Mouse (Mus musculus): Measurements from ENCODE around the gene Slc19a2. TPM values are rescaled to one million over a fixed set of nuclear protein-coding genes. Genes with fewer than 3 reads are reported as not detected.

The Slc19a2 gene
- polyA plus RNA-seq, 1 experiment from 2014 or later = 7.2 TPM

DNA sequence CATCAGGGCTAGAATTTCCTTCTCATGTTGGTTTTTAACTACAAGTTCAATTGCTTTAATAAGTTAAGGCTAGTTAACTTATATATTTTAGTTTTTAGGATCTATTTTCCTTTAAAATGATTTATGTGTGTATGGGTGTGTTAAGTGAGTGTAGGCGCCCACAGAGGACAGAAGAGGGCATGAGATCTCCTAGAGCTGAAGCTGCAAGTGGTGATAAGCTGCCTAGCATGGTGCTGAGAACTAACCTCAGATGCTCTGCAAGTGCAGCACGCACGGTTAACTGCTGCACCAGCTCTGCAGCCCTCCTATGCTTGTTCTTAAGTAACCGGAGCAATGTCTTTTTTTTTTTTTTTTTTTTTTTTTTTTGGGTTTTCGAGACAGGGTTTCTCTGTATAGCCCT is 47.6 kb downstream of the Slc19a2 start:
- Histone ChIP-seq H3K9me3 (no peaks in the 10 kb centered on the region), H3K4me2 (replicated peaks) (no peak overlapping the region), H3K4me3 (no peak overlapping the region), H3K36me3 (peaks cover 73% of the 10 kb centered on the region), H3K9ac (replicated peaks) (no peak overlapping the region), H3K27me3 (no peaks in the 10 kb centered on the region), H3K4me1 (no peaks in the 10 kb centered on the region), H3K27ac (replicated peaks) (no peak overlapping the region)
- no peak for ATAC-seq (replicated peaks)
- WGBS = 96% methylated on average over 4 of the region's 5 CpGs

- Histone ChIP-seq H3K27ac (replicated peaks) (no peak overlapping the region), H3K4me1 (peaks cover 19% of the 10 kb centered on the region), H3K9me3 (no peaks in the 10 kb centered on the region), H3K9ac (replicated peaks) (no peak overlapping the region), H3K4me2 (replicated peaks) (no peak overlapping the region), H3K27me3 (no peaks in the 10 kb centered on the region), H3K36me3 (peaks cover 50% of the 10 kb centered on the region), H3K4me3 (no peak overlapping the region)
- 95% methylated on average over 4 of the region's 4 CpGs for WGBS
- ATAC-seq (replicated peaks) = no peak
These were observed 53.1 kb downstream of the Slc19a2 start for GRCm38 (mm10) chr1:164301949-164302348.

- Histone ChIP-seq H3K9me3 (no peaks in the 10 kb centered on the region), H3K27me3 (no peaks in the 10 kb centered on the region), H3K9ac (replicated peaks) (no peak within 1 kb of the TSS), H3K4me3 (no peak within 1 kb of the TSS), H3K4me1 (peaks cover 27% of the 10 kb centered on the region), H3K4me2 (replicated peaks) (no peak within 1 kb of the TSS), H3K36me3 (peaks cover 35% of the 10 kb centered on the region), H3K27ac (replicated peaks) (no peak within 1 kb of the TSS)
- 79% methylated on average over 5 of the region's 5 CpGs for WGBS
- ATAC-seq (replicated peaks) = no peak
These were observed 55.0 kb downstream of the Slc19a2 start, which contains the start of gene Nme7 for GRCm38 (mm10) chr1:164303821-164304220. TSS of gene Nme7 (plus strand) at chr1:164304121.

DNA sequence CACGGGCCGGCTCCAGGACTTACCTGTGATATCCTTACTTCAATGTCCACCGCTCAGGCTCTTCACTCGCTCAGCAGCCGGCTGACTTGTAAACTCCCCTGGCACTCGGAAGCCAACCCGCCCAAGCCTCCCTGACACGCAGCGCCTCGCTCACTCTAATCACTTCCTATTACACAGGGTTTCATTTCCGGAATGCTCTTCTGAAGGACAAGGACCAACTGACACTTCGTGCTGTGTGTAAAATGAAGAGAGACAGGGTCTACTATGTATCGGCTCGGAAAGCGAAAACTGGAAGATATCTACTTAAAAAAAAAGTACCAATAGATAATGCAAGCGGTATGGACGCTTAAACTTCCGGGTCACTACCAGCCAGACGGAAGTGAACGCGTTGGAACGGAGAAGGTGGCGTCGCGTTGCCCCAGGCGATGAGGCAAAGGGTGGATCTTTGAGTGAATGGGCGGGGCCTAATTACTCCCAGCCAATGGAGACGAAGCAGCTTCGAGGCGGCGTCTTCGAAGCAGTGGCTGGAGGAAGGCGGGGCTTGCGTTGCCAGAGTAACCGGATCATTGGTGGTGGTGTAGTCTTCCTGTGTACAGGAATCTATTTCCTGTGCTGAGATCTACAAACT is 58.4 kb downstream of the Slc19a2 start, which contains the start of gene Blzf1:
Gene Blzf1 (minus strand): TSS at position 366 of the 628 bp plus-strand sequence.
- Histone ChIP-seq H3K4me2 (replicated peaks) (peak within 1 kb of the TSS; percentile 90), H3K4me3 (peak within 1 kb of the TSS; percentile 72), H3K27ac (replicated peaks) (peak within 1 kb of the TSS; percentile 76), H3K36me3 (peaks cover 7% of the 10 kb centered on the region), H3K4me1 (peaks cover 27% of the 10 kb centered on the region), H3K27me3 (no peaks in the 10 kb centered on the region), H3K9ac (replicated peaks) (peak within 1 kb of the TSS; percentile 47), H3K9me3 (no peaks in the 10 kb centered on the region)
- WGBS = under 1% methylated on average over 35 of the region's 35 CpGs
- ATAC-seq (replicated peaks) = peak; percentile 99

DNA sequence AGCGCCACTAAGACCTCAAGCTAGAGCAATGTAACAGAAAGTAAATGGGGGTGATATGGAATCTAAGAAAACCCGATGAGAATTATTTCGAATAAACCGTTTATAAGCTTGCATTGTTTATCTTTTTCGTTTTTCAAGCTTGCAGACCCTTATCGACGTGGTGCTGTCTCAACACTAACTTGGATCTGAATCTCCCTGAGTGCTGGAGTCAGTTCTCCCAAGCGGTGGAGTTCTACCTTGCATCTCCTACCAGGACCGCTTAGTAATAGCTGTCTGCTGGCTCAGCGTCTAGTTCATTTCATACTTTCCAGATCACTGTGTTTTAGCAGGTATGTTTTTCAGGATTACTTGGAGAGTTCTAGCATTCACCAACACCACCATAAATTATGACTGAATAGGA is 59.1 kb downstream of the Slc19a2 start:
- peak overlapping the region; percentile 31; the same call in 1 of the 2 replicates for H3K27ac ChIP-seq (replicated peaks)
- peak; percentile 15 for ATAC-seq (replicated peaks)
- peaks cover 27% of the 10 kb centered on the region for H3K4me1 ChIP-seq
- 13% methylated on average over 10 of the region's 10 CpGs for WGBS
- H3K36me3 ChIP-seq = peaks cover 4% of the 10 kb centered on the region
- H3K27me3 ChIP-seq = no peaks in the 10 kb centered on the region
- peak overlapping the region; percentile 59 for H3K4me2 ChIP-seq (replicated peaks)
- peak overlapping the region; percentile 72 for H3K4me3 ChIP-seq
- no peaks in the 10 kb centered on the region for H3K9me3 ChIP-seq
- peak overlapping the region; percentile 39 for H3K9ac ChIP-seq (replicated peaks)

- no peak for ATAC-seq (replicated peaks)
- no peak overlapping the region for H3K4me2 ChIP-seq (replicated peaks)
- H3K9me3 ChIP-seq = no peaks in the 10 kb centered on the region
- WGBS = 91% methylated on average over 5 of the region's 5 CpGs
- H3K27ac ChIP-seq (replicated peaks) = no peak overlapping the region
- H3K4me3 ChIP-seq = no peak overlapping the region
- peaks cover 7% of the 10 kb centered on the region for H3K36me3 ChIP-seq
- no peak overlapping the region for H3K9ac ChIP-seq (replicated peaks)
- H3K27me3 ChIP-seq = no peaks in the 10 kb centered on the region
- no peaks in the 10 kb centered on the region for H3K4me1 ChIP-seq
These were observed 65.2 kb downstream of the Slc19a2 start for GRCm38 (mm10) chr1:164314085-164314484.

Other genes with a start within 250 kb of the Slc19a2 start
- not detected in 2 replicates for gene Sele, start 200.8 kb upstream of the Slc19a2 start, polyA plus RNA-seq (2015; fragmentation: Nextera tagmentation; extraction: Ambion mirVana)
- gene Sell, start 187.1 kb upstream of the Slc19a2 start, polyA plus RNA-seq (2015; fragmentation: Nextera tagmentation; extraction: Ambion mirVana) = 0.23 and 0.24 TPM in 2 replicates
- gene Selp, start 133.8 kb upstream of the Slc19a2 start, polyA plus RNA-seq (2015; fragmentation: Nextera tagmentation; extraction: Ambion mirVana) = not detected in 2 replicates
- gene F5, start 97.2 kb upstream of the Slc19a2 start, polyA plus RNA-seq (2015; fragmentation: Nextera tagmentation; extraction: Ambion mirVana) = 0.09 and 0.27 TPM in 2 replicates
- gene Ccdc181, start 26.5 kb downstream of the Slc19a2 start, polyA plus RNA-seq (2015; fragmentation: Nextera tagmentation; extraction: Ambion mirVana) = 21.7 and 22.3 TPM in 2 replicates
- 41.6 and 42.4 TPM in 2 replicates for gene Nme7, start 55.1 kb downstream of the Slc19a2 start, polyA plus RNA-seq (2015; fragmentation: Nextera tagmentation; extraction: Ambion mirVana)
- gene Blzf1, start 58.4 kb downstream of the Slc19a2 start, polyA plus RNA-seq (2015; fragmentation: Nextera tagmentation; extraction: Ambion mirVana) = 29.1 and 32.0 TPM in 2 replicates
- gene Atp1b1, start 209.3 kb downstream of the Slc19a2 start, polyA plus RNA-seq (2015; fragmentation: Nextera tagmentation; extraction: Ambion mirVana) = 80.3 and 102 TPM in 2 replicates